Mouse (Mus musculus) heart, adult 2 months (tissue): ENCODE data around the gene Wipf3.

Source experiments
- CTCF ChIP-seq: fragments of 200-600 bp; IDR thresholded peaks from 2 replicates; pipeline ENCODE4 v1.8.1; 2022; ENCODE audit warnings: antibody characterized with exemption, mild to moderate bottlenecking, moderate library complexity
- EP300 ChIP-seq: fragments of 200-500 bp; IDR thresholded peaks from 2 replicates; pipeline ENCODE4 v1.6.1; 2011; ENCODE audit warnings: low read depth, low read length, control low read depth; ENCODE audit not compliant: insufficient read depth
- POLR2A ChIP-seq: fragments of 200-500 bp; IDR thresholded peaks from 2 replicates; pipeline ENCODE4 v1.6.1; 2011; ENCODE audit warnings: mild to moderate bottlenecking, low read depth, low read length, control low read depth; ENCODE audit not compliant: insufficient read depth

GRCm38 (mm10) chr6:54406116-54406515 lies 23.3 kb upstream of the Wipf3 start:
- no peak for TF ChIP-seq CTCF
- TF ChIP-seq POLR2A: no peak
- TF ChIP-seq EP300: no peak
